Mouse (Mus musculus) midbrain, embryonic 11.5 days (tissue): ENCODE data around the gene Coro1b. TPM values are rescaled to one million over a fixed set of nuclear protein-coding genes. Genes with fewer than 3 reads are reported as not detected.

ENCODE experiments used
- ATAC-seq: fragments of 200-750 bp; cut with Nextera tagmentation; 2 replicates; pipeline ENCODE4 v1.8.0; 2017; ENCODE audit warnings: moderate TSS enrichment, moderate library complexity; ENCODE audit not compliant: low FRiP score
- DNase-seq: peaks from one replicate; pipeline ENCODE4 v3.0.0; 2015; ENCODE audit warnings: low spot score; ENCODE audit errors: missing footprints
- H3K27ac ChIP-seq: fragments of 300-500 bp; sonication (generic); 2 replicates; pipeline ENCODE4 v1.5.1; 2014; ENCODE audit warnings: low read depth, low read length
- H3K27me3 ChIP-seq: fragments of 300-500 bp; sonication (generic); 2 replicates; pipeline ENCODE4 v1.6.1; 2014; ENCODE audit warnings: mild to moderate bottlenecking, low read length, moderate library complexity, mixed read lengths; ENCODE audit not compliant: control insufficient read depth, insufficient read depth
- H3K36me3 ChIP-seq: fragments of 300-500 bp; sonication (generic); 2 replicates; pipeline ENCODE4 v1.6.1; 2014; ENCODE audit warnings: mild to moderate bottlenecking, low read length, moderate library complexity, mixed read lengths; ENCODE audit not compliant: control insufficient read depth, insufficient read depth
- H3K4me1 ChIP-seq: fragments of 300-500 bp; sonication (generic); 2 replicates; pipeline ENCODE4 v1.6.1; 2014; ENCODE audit warnings: low read length; ENCODE audit not compliant: control insufficient read depth, insufficient read depth
- H3K4me2 ChIP-seq: fragments of 300-500 bp; sonication (generic); 2 replicates; pipeline ENCODE4 v1.6.1; 2014; ENCODE audit warnings: mild to moderate bottlenecking, moderate library complexity
- H3K4me3 ChIP-seq: fragments of 300-500 bp; sonication (generic); 2 replicates; pipeline ENCODE4 v1.5.1; 2014; ENCODE audit warnings: low read depth, low read length
- H3K9ac ChIP-seq: fragments of 300-500 bp; sonication (generic); 2 replicates; pipeline ENCODE4 v1.6.1; 2014; ENCODE audit warnings: low read length
- H3K9me3 ChIP-seq: fragments of 300-500 bp; sonication (generic); 2 replicates; pipeline ENCODE4 v1.6.1; 2016; ENCODE audit warnings: low read length; ENCODE audit not compliant: control insufficient read depth
- WGBS: fragments of 180-500 bp; shearing (Covaris S2); extraction: QIAGEN DNeasy Blood & Tissue Kit; methylation state at CpG from one replicate; pipeline ENCODE4 v1.1.7; 2014; 5-methylcytosine and 5-hydroxymethylcytosine counted together
- polyA plus RNA-seq: library from polyadenylated mRNA; unstranded; fragments of >200 nt; fragmentation: Nextera tagmentation; extraction: Ambion mirVana; gene quantifications from 2 replicates; pipeline ENCODE4 v1.2.1, GENCODE M21; 2014

Gene Coro1b
- polyA plus RNA-seq, 1 experiment from 2014 or later, result 127 TPM

GRCm38 (mm10) chr19:4184976-4185975, 36.9 kb downstream of the Coro1b start:
- Histone ChIP-seq H3K4me2 (no peak overlapping the region), H3K9me3 (no peaks in the 10 kb centered on the region), H3K27ac (no peak overlapping the region), H3K36me3 (no peaks in the 10 kb centered on the region), H3K27me3 (no peaks in the 10 kb centered on the region), H3K4me3 (no peak overlapping the region), H3K9ac (no peak overlapping the region), H3K4me1 (no peaks in the 10 kb centered on the region)
- WGBS, result 66% methylated on average over 15 of the region's 15 CpGs
- DNase-seq, result no peak
- no peak for ATAC-seq

GRCm38 (mm10) chr19:4187303-4187702, 38.9 kb downstream of the Coro1b start:
- Histone ChIP-seq H3K27me3 (no peaks in the 10 kb centered on the region), H3K4me3 (no peak overlapping the region), H3K27ac (no peak overlapping the region), H3K4me2 (no peak overlapping the region), H3K36me3 (no peaks in the 10 kb centered on the region), H3K9ac (no peak overlapping the region), H3K4me1 (peaks cover 2% of the 10 kb centered on the region; the same call in 1 of the 2 replicates), H3K9me3 (no peaks in the 10 kb centered on the region)
- WGBS, result 80% methylated on average over 3 of the region's 3 CpGs
- ATAC-seq (no peak), DNase-seq (no peak)

DNA sequence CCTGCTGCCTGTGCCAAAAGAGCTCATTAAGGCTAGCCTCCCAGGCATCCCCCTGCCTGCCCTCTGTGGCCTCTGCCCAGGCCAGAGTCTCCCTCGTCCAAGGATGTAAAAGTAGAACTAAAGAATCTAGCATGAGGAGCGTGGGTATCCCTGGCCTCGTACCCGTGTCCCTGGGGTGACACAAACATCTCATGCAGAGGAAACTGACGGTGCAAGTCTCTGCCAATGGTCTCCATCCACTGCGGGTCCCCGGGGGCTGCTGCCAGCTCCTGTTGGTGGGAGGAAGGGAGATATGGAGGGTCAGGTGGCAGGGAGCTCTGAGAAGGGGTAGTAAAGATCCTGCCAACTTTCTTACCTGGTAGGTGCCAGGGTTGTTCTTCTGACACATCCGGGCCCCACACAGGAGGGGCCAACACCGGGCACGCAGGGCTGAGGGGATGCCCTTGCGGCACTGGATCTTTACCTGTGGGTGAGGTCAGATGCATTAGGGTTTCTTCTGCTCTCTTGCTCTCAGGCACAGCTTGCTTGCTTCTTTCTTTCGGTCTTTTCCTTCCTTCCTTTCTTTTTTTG, 40.7 kb downstream of the Coro1b start:
- ATAC-seq (no peak), DNase-seq (no peak)
- 85% methylated on average over 12 of the region's 12 CpGs for WGBS

DNA sequence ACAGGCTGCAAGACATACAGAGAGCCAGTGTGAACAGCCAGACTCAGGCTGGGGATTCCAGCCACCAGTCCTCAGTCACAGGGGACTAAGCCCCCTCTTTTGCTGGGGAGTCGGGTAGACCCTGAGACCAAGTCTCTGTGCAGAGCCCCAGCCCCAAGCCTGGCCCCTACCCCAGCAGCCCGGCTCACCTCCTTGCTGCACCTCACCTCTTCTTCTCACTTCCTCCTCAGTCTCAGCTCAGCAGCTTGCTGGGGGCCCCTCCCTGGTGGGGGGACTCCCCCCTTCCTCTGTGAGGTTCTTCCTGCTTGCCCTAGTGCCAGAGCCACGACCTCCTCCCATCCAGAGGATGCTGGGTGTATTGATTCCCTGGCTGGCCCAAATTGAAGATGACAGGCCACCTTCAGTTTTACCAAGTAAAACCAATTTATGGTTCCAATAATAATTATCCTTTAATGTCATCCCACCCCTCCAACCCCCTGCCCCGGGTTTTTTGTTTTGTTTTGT, 42.5 kb downstream of the Coro1b start, which contains the start of gene Tbc1d10c:
Tbc1d10c (minus strand) TSS at position 454 of the 504 bp plus-strand sequence.
- Histone ChIP-seq H3K9ac (peak within 1 kb of the TSS; percentile 98), H3K4me2 (peak within 1 kb of the TSS; percentile 91), H3K4me1 (peaks cover 12% of the 10 kb centered on the region), H3K27me3 (no peaks in the 10 kb centered on the region), H3K27ac (peak within 1 kb of the TSS; percentile 68), H3K9me3 (no peaks in the 10 kb centered on the region), H3K4me3 (peak within 1 kb of the TSS; percentile 97), H3K36me3 (peaks cover 11% of the 10 kb centered on the region)
- WGBS, result 65% methylated on average over 4 of the region's 4 CpGs
- DNase-seq, result no peak
- no peak for ATAC-seq

More for the DNA sequence above, 40.7 kb downstream of the Coro1b start:
- peaks cover 2% of the 10 kb centered on the region; the same call in 1 of the 2 replicates for H3K36me3 ChIP-seq
- no peaks in the 10 kb centered on the region for H3K9me3 ChIP-seq
- no peak overlapping the region for H3K9ac ChIP-seq
- H3K4me1 ChIP-seq, result peaks cover 12% of the 10 kb centered on the region
- H3K27me3 ChIP-seq, result no peaks in the 10 kb centered on the region
- H3K4me3 ChIP-seq, result no peak overlapping the region
- no peak overlapping the region for H3K27ac ChIP-seq
- no peak overlapping the region for H3K4me2 ChIP-seq

DNA sequence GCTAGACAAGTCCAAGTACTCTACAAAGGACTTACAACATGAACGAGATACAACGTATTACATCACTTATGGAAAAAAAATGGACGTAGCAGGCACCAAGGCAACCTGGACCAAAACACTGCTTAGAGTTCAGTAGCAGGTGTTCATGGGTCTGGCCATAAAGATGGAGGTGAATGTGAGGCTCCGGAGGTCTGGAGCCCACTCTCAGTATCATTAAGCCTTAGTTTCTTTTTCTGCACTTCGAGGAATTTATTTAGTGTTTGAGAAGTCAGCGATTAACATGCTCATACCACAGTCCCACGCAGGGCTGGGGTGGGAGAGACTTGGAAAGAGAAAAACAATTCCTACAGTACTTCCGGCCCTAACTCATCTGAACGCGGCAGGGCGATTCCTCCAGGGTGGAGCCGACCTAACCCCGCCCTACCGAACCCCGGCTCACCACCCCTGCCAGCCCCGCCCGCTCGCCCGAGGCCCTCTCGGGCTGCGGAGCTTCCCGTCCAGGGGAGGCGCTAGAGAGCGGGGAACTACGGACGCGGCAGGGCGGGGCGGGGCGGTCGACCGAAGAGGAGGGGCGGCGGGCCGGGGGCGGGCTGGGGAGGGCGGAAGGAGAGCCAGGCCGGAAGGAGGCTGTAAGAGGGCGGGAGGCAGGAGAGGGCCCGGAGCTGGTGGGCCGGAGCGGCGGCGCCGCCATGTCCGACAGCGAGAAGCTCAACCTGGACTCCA, 43.3 kb downstream of the Coro1b start, which contains the start of gene Ppp1ca:
Ppp1ca (plus strand) TSS at position 538 of the 723 bp plus-strand sequence.
- ATAC-seq (peak; percentile 93), DNase-seq (peak; percentile 99)
- no peaks in the 10 kb centered on the region for H3K27me3 ChIP-seq
- H3K36me3 ChIP-seq, result peaks cover 17% of the 10 kb centered on the region
- peak within 1 kb of the TSS; percentile 91 for H3K4me2 ChIP-seq
- WGBS, result 8% methylated on average over 41 of the region's 47 CpGs
- H3K9me3 ChIP-seq, result no peaks in the 10 kb centered on the region
- H3K9ac ChIP-seq, result peak within 1 kb of the TSS; percentile 98
- H3K4me3 ChIP-seq, result peak within 1 kb of the TSS; percentile 97
- peak within 1 kb of the TSS; percentile 68 for H3K27ac ChIP-seq
- H3K4me1 ChIP-seq, result peaks cover 12% of the 10 kb centered on the region

GRCm38 (mm10) chr19:4192251-4192985, 44.0 kb downstream of the Coro1b start:
- 1% methylated on average over 44 of the region's 52 CpGs for WGBS
- H3K36me3 ChIP-seq, result peaks cover 21% of the 10 kb centered on the region
- peak; percentile 31 for ATAC-seq
- peak overlapping the region; percentile 98 for H3K9ac ChIP-seq
- peak overlapping the region; percentile 91 for H3K4me2 ChIP-seq
- H3K27me3 ChIP-seq, result no peaks in the 10 kb centered on the region
- H3K27ac ChIP-seq, result peak overlapping the region; percentile 68
- no peaks in the 10 kb centered on the region for H3K9me3 ChIP-seq
- peaks cover 12% of the 10 kb centered on the region for H3K4me1 ChIP-seq
- H3K4me3 ChIP-seq, result peak overlapping the region; percentile 97
- DNase-seq, result peak; percentile 94

- H3K9me3 ChIP-seq, result no peaks in the 10 kb centered on the region
- peaks cover 21% of the 10 kb centered on the region for H3K36me3 ChIP-seq
- no peak overlapping the region for H3K27ac ChIP-seq
- H3K9ac ChIP-seq, result peak overlapping the region; percentile 98
- ATAC-seq (no peak), DNase-seq (no peak)
- H3K4me3 ChIP-seq, result peak overlapping the region; percentile 97
- WGBS, result 71% methylated on average over 6 of the region's 6 CpGs
- H3K27me3 ChIP-seq, result no peaks in the 10 kb centered on the region
- peak overlapping the region; percentile 91 for H3K4me2 ChIP-seq
- H3K4me1 ChIP-seq, result peaks cover 12% of the 10 kb centered on the region
Measured at GRCm38 (mm10) chr19:4193129-4193528, 44.7 kb downstream of the Coro1b start.

- DNase-seq (no peak), ATAC-seq (no peak)
- H3K27ac ChIP-seq, result no peak overlapping the region
- H3K36me3 ChIP-seq, result peaks cover 21% of the 10 kb centered on the region
- no peak overlapping the region for H3K4me3 ChIP-seq
- no peak overlapping the region for H3K9ac ChIP-seq
- peaks cover 12% of the 10 kb centered on the region for H3K4me1 ChIP-seq
- no peaks in the 10 kb centered on the region for H3K9me3 ChIP-seq
- H3K4me2 ChIP-seq, result no peak overlapping the region
- 91% methylated on average over 8 of the region's 8 CpGs for WGBS
- H3K27me3 ChIP-seq, result no peaks in the 10 kb centered on the region
Measured at GRCm38 (mm10) chr19:4194021-4194724, 45.8 kb downstream of the Coro1b start.
